Mouse (Mus musculus) mesoderm, embryonic 11.5 days (tissue): ENCODE measurements around the gene Sdad1.

ENCODE experiments used
- DNase-seq: peaks from one replicate; pipeline ENCODE4 v3.0.0-alpha.2; 2012; ENCODE audit warnings: low read depth, low spot score

The Sdad1 gene

DNA sequence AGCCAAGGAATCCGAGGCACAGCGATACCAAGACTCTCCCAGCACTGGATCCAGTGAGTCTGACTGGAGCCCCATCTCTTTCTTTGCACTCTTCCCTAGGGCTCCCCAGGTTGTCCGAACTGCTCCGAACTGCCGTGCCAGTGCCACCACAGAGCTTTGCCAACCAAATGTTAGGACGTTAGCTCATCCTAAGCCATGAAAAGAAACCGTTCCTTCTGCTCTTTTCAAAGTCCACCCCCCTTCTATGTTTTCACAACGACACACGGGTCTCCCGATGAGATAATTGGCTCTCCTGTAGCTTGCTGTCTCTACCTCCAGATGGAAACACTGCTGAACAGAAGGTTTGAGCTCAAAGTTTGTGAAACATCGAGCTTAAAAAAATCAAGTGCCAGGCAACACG lies 69.5 kb downstream of the Sdad1 start:
- DNase-seq: no peak

DNA sequence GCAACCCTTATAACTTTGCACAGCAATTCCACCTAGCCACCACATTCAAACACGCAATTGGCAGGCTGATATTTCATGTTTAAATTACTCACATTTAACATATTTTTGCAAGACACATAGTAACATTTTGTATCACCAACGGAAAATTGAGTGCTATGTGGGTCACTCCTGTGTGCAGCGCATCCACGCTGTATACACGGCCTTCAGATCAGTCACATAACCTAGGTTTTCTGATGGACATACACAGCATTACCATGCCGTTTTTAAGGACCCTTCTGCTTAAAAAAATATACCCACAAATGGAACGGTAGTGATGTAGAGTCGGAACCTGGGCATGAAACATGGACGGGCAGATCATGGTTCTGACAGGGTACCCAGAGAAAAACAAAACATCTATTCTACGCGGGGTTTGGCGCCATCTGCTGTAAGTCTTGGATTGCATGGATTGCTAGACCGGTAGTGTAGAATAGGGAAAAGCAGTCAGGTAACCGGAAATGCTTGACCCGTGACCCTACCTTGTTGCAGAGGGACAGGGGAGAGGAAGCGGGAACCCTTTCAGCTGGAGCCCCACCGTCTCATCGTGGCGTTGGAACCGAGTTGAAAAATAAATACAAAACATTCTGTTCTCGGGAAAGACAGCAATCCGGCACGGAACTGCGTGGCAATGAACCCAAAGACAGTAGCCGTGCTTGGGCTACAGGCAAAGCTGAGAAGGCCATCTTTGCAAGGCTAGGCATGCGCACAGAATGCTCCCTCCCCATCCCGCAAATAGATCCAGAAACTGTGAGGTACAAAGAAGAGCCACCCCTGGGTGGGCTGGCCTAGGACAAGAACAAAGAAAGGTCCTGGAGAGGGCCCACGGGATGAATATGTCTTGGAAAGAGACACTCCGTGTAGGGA lies 70.7 kb downstream of the Sdad1 start:
- DNase-seq: peak; percentile 45

DNA sequence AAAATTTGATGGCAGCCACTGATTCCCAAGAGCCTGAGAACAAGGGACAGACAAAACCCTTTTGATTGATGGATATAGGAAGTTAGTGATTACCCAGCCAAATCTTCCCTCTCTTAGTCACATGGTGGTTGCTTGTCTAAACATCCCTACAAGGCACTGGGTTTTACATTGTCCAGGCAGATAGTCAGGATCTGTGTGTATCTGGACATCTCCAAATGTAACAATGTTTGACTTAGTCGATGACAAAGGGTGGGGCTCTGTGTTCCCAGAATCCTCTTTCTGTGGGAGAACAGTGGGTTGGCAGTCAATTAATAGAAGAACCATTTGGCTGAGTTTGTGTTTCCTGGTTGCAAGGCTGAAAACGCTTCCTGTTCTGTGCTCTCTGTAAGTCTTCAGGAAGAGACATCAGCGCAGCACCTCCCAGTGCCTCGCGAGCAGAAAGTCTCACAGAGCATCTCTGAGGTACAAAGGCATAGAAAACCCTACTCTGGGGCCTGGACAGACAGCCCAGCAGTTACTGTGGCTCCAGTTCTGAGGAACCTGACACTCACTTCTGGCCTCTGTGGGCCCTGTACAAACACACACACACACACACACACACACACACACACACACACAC lies 75.2 kb downstream of the Sdad1 start:
- DNase-seq: no peak
